Mouse (Mus musculus) embryonic facial prominence, embryonic 11.5 days (tissue): ENCODE results near the gene Nmur2. TPM values are rescaled to one million over a fixed set of nuclear protein-coding genes. Genes with fewer than 3 reads are reported as not detected.

Experiments
- ATAC-seq: fragments of 200-750 bp; cut with Nextera tagmentation; replicated peaks from 2 replicates; pipeline ENCODE4 v1.8.0; 2017; ENCODE audit warnings: low read depth; ENCODE audit not compliant: insufficient number of reproducible peaks, low FRiP score, low TSS enrichment
- DNase-seq: peaks from one replicate; pipeline ENCODE4 v3.0.0-alpha.2; 2015; ENCODE audit warnings: low spot score
- H3K27ac ChIP-seq: fragments of 300-500 bp; sonication (generic); replicated peaks from 2 replicates; pipeline ENCODE4 v1.5.1; 2014; ENCODE audit warnings: mild to moderate bottlenecking, low read depth, low read length, control low read depth
- H3K27me3 ChIP-seq: fragments of 300-500 bp; sonication (generic); 2 replicates; pipeline ENCODE4 v1.6.1; 2014; ENCODE audit warnings: mild to moderate bottlenecking, low read length, moderate library complexity, mixed read lengths; ENCODE audit not compliant: control insufficient read depth, insufficient read depth
- H3K36me3 ChIP-seq: fragments of 300-500 bp; sonication (generic); replicated peaks from 2 replicates; pipeline ENCODE4 v1.6.1; 2014; ENCODE audit warnings: low read depth, mild to moderate bottlenecking, low read length, moderate library complexity, mixed read lengths; ENCODE audit not compliant: control insufficient read depth, insufficient read depth
- H3K4me1 ChIP-seq: fragments of 300-500 bp; sonication (generic); 2 replicates; pipeline ENCODE4 v1.6.1; 2014; ENCODE audit warnings: low read length, mixed read lengths; ENCODE audit not compliant: control insufficient read depth, insufficient read depth
- H3K4me2 ChIP-seq: fragments of 300-500 bp; sonication (generic); 2 replicates; pipeline ENCODE4 v1.6.1; 2014; ENCODE audit warnings: low read depth, mild to moderate bottlenecking, control low read depth, low read length, moderate library complexity
- H3K4me3 ChIP-seq: fragments of 300-500 bp; sonication (generic); 2 replicates; pipeline ENCODE4 v1.5.1; 2014; ENCODE audit warnings: low read depth, low read length, control low read depth
- H3K9ac ChIP-seq: fragments of 300-500 bp; sonication (generic); replicated peaks from 2 replicates; pipeline ENCODE4 v1.6.1; 2014; ENCODE audit warnings: mild to moderate bottlenecking, control low read depth, low read length
- H3K9me3 ChIP-seq: fragments of 300-500 bp; sonication (generic); replicated peaks from 2 replicates; pipeline ENCODE4 v1.6.1; 2016; ENCODE audit warnings: mild to moderate bottlenecking, low read length, inconsistent platforms, mixed read lengths; ENCODE audit not compliant: control insufficient read depth
- WGBS: fragments of 180-500 bp; shearing (Covaris S2); extraction: QIAGEN DNeasy Blood & Tissue Kit; methylation state at CpG from one replicate; pipeline ENCODE4 v1.1.7; 2014; 5-methylcytosine and 5-hydroxymethylcytosine counted together
- polyA plus RNA-seq: library from polyadenylated mRNA; unstranded; fragments of >200 nt; fragmentation: Nextera tagmentation; extraction: Ambion mirVana; gene quantifications from 2 replicates; pipeline ENCODE4 v1.2.1, GENCODE M21; 2014

Gene Nmur2
- polyA plus RNA-seq, 1 experiment from 2014 or later: 0.15 TPM

DNA sequence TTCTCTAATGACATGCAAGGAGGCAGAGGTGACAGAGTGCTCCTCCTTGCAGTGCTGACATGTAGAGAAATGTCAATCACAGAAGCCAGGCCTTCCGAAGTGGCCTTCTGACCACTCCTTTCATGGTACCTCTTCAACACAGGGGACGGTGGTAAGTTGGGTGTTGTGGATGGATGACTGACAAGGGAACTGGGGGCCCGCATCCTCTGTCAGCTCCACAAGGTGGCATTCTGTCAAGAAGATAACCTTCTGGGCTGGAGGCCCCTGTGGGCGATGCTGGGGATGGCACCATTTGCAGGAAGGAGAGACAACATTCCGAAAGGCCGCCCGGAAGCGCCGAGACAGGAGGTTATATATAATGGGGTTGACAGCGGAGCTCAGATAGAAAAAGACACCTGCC, 14.0 kb downstream of the Nmur2 start:
- ATAC-seq (no peak), DNase-seq (no peak)
- no peaks in the 10 kb centered on the region for H3K27me3 ChIP-seq
- WGBS: 77% methylated on average over 10 of the region's 10 CpGs
- H3K9ac ChIP-seq: no peak overlapping the region
- H3K9me3 ChIP-seq: no peaks in the 10 kb centered on the region
- no peak overlapping the region for H3K27ac ChIP-seq
- no peaks in the 10 kb centered on the region for H3K4me1 ChIP-seq
- H3K36me3 ChIP-seq: no peaks in the 10 kb centered on the region
- no peak overlapping the region for H3K4me2 ChIP-seq
- no peak overlapping the region for H3K4me3 ChIP-seq

DNA sequence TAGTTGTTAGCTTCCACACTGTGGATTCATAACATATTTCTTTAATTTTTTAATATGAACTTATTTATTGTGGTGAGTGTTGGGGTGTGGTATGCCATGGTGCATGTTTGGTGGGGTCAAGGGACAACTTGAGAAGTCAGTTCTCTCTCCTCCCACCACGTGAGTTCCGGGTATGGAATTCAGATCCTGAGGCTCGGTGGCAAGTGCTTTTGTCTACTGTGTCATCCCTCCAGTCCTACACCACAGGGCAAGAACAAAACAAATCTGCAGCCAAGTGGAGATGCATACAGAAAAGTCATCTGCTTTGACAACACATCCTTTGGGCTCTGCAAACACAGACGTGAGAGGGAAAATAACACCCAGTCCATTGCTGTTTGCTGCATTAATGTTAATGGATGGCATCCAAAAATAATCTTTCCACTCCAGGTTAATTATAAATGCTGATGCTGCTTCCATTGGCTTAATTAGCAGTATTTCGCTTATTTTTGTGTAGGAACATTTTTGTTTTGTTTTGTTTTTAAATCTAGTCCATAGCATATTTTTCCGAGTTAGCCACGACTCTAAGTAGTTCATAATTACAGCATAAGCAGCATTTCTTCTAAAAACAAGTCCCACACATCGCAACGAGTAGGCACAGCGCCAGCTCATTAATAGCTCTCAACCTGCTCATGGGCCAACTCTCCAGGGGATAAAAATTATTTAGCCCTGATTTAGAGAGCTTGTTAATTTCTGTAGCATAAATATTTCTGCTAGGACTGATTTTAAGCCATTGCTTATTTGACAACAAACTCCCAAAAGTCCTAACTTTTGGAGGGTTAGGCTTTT, 14.9 kb downstream of the Nmur2 start:
- H3K27me3 ChIP-seq: no peaks in the 10 kb centered on the region
- WGBS: 86% methylated on average over 10 of the region's 10 CpGs
- no peak overlapping the region for H3K27ac ChIP-seq
- H3K4me3 ChIP-seq: no peak overlapping the region
- no peak overlapping the region for H3K9ac ChIP-seq
- no peaks in the 10 kb centered on the region for H3K4me1 ChIP-seq
- ATAC-seq (no peak), DNase-seq (no peak)
- H3K4me2 ChIP-seq: no peak overlapping the region
- no peaks in the 10 kb centered on the region for H3K36me3 ChIP-seq
- H3K9me3 ChIP-seq: no peaks in the 10 kb centered on the region

DNA sequence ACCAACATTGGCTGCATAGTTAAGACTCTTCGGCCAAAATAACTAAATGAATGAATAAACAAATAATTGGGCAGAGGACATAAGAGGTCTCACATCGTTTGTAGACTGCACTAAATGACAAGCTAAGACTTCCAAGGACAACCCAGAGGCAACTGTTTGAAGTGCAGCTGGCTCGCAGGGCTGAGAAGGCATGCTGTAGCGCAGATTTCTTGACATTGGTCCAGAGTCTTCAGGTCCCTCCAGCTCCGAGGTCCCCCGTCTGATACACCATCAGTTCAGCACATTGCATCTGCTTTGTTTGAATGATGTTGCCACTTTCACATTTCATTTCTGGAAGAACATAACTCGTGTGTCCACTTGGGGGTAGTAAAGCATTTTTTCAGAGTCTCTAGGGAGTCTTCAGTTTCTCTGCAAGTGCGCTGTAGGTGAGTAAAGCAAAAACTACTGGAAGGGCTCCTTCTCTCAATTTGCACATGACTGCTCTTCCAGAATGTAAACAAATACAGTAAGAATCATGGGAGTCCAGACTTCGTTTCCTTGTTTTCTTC, 27.2 kb downstream of the Nmur2 start:
- Histone ChIP-seq H3K4me1 (no peaks in the 10 kb centered on the region), H3K9me3 (no peaks in the 10 kb centered on the region), H3K4me3 (no peak overlapping the region), H3K9ac (no peak overlapping the region), H3K27me3 (no peaks in the 10 kb centered on the region), H3K36me3 (no peaks in the 10 kb centered on the region), H3K4me2 (no peak overlapping the region), H3K27ac (no peak overlapping the region)
- ATAC-seq (no peak), DNase-seq (no peak)
- whole genome bisulfite sequencing: 64% methylated on average over 9 of the region's 9 CpGs

DNA sequence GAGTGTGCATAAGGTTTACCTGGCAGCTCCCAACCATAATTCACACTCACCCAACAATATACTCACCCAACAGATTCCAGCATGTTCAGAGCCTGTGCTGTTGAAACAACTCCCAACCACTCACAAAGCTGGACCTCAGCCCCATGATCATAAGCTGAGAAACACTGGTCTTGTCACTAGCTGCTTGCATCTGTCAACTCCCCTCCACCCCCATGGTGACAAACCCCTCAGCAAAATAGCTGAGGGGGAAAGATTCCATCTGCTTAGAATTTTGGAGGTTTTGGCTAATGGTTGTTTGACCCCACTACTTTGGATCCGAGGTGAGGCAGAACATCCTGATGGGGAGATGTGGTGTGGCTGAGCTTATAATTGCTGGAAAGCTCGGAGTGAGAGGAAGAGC, 28.4 kb downstream of the Nmur2 start:
- DNase-seq (no peak), ATAC-seq (no peak)
- Histone ChIP-seq H3K27ac (no peak overlapping the region), H3K9ac (no peak overlapping the region), H3K9me3 (no peaks in the 10 kb centered on the region), H3K4me3 (no peak overlapping the region), H3K4me1 (no peaks in the 10 kb centered on the region), H3K4me2 (no peak overlapping the region), H3K27me3 (no peaks in the 10 kb centered on the region), H3K36me3 (no peaks in the 10 kb centered on the region)
- 71% methylated on average over 2 of the region's 2 CpGs for WGBS

DNA sequence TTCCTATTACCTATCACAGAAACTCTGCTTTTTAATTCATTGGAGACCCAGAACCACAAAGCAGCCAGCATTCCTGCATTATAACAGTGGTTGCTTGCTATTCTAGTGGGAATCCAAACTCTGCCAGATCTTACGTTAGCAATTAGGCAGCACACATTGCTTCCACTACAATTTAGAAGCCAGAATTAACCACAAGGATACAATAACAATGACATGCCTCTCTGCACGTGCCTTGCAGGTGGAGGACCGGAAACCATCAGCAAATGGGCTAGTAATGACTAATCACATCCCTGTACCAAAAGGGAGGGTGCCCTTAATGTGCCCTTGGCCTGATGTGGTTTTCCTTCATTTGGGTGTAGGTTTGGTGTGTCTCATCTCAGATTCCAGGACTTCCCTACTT, 32.5 kb downstream of the Nmur2 start:
- H3K9ac ChIP-seq: no peak overlapping the region
- H3K27me3 ChIP-seq: no peaks in the 10 kb centered on the region
- no peaks in the 10 kb centered on the region for H3K36me3 ChIP-seq
- WGBS: 54% methylated on average over 3 of the region's 3 CpGs
- H3K4me3 ChIP-seq: no peak overlapping the region
- H3K4me2 ChIP-seq: no peak overlapping the region
- ATAC-seq (no peak), DNase-seq (no peak)
- no peaks in the 10 kb centered on the region for H3K4me1 ChIP-seq
- no peaks in the 10 kb centered on the region for H3K9me3 ChIP-seq
- no peak overlapping the region for H3K27ac ChIP-seq

DNA sequence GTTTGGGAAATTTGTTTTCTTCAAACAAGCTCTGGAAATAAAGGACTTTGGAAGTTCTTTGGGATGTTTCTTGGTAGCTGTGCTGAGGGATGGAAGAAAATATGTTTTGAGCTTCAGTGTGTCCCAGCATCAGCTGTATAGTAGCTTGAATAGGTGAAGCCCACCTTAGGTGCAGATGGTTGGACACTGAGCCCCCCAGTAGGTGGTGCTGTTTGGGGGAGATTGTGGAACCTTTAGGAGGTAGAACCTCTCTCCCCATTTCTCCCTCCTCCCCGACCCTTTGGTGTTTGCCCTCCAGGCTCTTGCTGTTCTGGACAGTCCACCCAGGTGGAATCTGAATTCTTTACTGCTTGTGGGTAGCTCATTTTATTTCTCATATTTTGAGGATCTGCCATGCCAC, 48.0 kb downstream of the Nmur2 start:
- no peak for ATAC-seq
- WGBS: 46% methylated on average over 1 of the region's 1 CpGs

DNA sequence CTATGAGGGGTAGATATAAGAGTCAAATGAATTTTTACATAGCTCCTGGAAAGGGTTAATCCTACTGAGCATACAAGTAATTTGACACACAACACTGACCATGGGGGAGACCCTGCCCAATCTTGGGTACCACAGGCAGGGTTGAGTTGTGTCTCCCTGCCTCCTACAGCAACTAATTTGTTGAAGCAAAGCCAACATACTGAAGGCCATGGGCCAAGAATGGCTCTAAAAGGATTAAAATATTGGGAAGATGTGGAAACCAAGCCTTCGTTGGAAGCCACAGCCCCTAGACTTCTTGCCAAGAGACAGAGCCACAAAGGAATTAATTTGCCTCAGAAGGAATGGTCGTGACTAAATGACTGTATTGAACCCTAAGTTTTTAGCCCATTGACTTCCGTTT, 48.7 kb downstream of the Nmur2 start:
- Histone ChIP-seq H3K27me3 (no peaks in the 10 kb centered on the region), H3K27ac (no peak overlapping the region), H3K36me3 (no peaks in the 10 kb centered on the region), H3K9ac (no peak overlapping the region), H3K9me3 (no peaks in the 10 kb centered on the region), H3K4me1 (no peaks in the 10 kb centered on the region), H3K4me3 (no peak overlapping the region), H3K4me2 (no peak overlapping the region)
- ATAC-seq (no peak), DNase-seq (no peak)
- 75% methylated on average over 3 of the region's 3 CpGs for WGBS

More for the DNA sequence above, 48.0 kb downstream of the Nmur2 start:
- peak; percentile 11 for DNase-seq
- Histone ChIP-seq H3K36me3 (no peaks in the 10 kb centered on the region), H3K9me3 (no peaks in the 10 kb centered on the region), H3K4me2 (no peak overlapping the region), H3K9ac (no peak overlapping the region), H3K27ac (no peak overlapping the region), H3K4me1 (no peaks in the 10 kb centered on the region), H3K4me3 (no peak overlapping the region), H3K27me3 (no peaks in the 10 kb centered on the region)

DNA sequence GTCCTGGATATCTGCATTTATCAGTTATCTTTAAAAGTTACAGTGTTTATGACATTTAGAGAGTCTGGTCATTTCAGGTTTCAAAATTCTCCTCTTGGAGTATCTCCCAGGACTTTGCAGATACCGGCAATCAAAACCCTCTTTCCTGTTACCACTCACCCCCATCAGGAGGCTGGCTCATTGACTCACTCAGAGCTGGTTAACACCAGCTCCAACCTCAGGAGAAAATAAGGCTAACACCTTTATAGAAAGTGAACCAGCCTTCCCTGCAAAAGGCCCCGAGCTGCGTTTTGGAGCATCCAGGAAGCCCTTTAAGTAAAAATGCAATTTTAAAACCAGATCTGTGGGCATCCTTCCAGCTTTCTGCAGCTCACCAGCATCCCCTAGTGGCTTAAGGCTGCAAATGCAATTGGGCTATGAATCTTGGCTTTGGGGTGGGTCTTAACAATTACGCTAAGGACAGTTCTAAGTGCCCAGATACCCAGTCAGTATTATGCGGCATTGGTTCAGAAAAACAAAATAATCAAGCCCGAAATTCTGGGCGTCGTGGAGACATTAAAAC, 49.2 kb downstream of the Nmur2 start:
- peak; percentile 72 for DNase-seq
- 13% methylated on average over 8 of the region's 8 CpGs for WGBS
- Histone ChIP-seq H3K36me3 (no peaks in the 10 kb centered on the region), H3K9me3 (no peaks in the 10 kb centered on the region), H3K27ac (no peak overlapping the region), H3K9ac (no peak overlapping the region), H3K4me3 (no peak overlapping the region), H3K27me3 (no peaks in the 10 kb centered on the region), H3K4me2 (no peak overlapping the region), H3K4me1 (no peaks in the 10 kb centered on the region)
- no peak for ATAC-seq
